Mouse (Mus musculus) liver, adult 2 months (tissue): ENCODE data around the gene Clic1. TPM values are rescaled to one million over a fixed set of nuclear protein-coding genes. Genes with fewer than 3 reads are reported as not detected.

Source experiments
- DNase-seq: peaks from one replicate; pipeline ENCODE4 v3.0.0-alpha.2; 2011; ENCODE audit warnings: low read depth, low spot score; ENCODE audit errors: extremely low read depth
- H3K27ac ChIP-seq: fragments of 200-500 bp; replicated peaks from 2 replicates; pipeline ENCODE4 v1.5.1; 2012; ENCODE audit warnings: low read depth, mild to moderate bottlenecking, control low read depth, inconsistent platforms, low read length; ENCODE audit not compliant: insufficient read depth
- H3K27me3 ChIP-seq: fragments of 200-500 bp; 2 replicates; pipeline ENCODE4 v1.6.1; 2012; ENCODE audit warnings: mild to moderate bottlenecking, moderate library complexity, low read length, inconsistent platforms; ENCODE audit not compliant: control insufficient read depth, insufficient read depth
- H3K36me3 ChIP-seq: fragments of 200-500 bp; 2 replicates; pipeline ENCODE4 v1.6.1; 2012; ENCODE audit warnings: low read length, inconsistent platforms; ENCODE audit not compliant: control insufficient read depth, insufficient read depth
- H3K4me1 ChIP-seq: fragments of 200-500 bp; 2 replicates; pipeline ENCODE4 v1.6.1; 2011; ENCODE audit warnings: low read length; ENCODE audit not compliant: control insufficient read depth, insufficient read depth
- H3K4me3 ChIP-seq: fragments of 200-500 bp; 2 replicates; pipeline ENCODE4 v1.5.1; 2011; ENCODE audit warnings: low read depth, mild to moderate bottlenecking, control low read depth, low read length, moderate library complexity; ENCODE audit not compliant: insufficient read depth
- H3K79me2 ChIP-seq: fragments of 200-500 bp; 2 replicates; pipeline ENCODE4 v1.6.1; 2012; ENCODE audit warnings: inconsistent platforms, mild to moderate bottlenecking, low read length, moderate library complexity; ENCODE audit not compliant: control insufficient read depth, insufficient read depth
- H3K9ac ChIP-seq: fragments of 200-500 bp; 2 replicates; pipeline ENCODE4 v1.6.1; 2012; ENCODE audit warnings: low read depth, mild to moderate bottlenecking, control low read depth, inconsistent platforms, low read length
- CTCF ChIP-seq: fragments of 200-500 bp; IDR thresholded peaks from 2 replicates; pipeline ENCODE4 v1.5.1; 2011; ENCODE audit warnings: low read depth, low read length, control low read depth
- POLR2A ChIP-seq: fragments of 200-500 bp; IDR thresholded peaks from 2 replicates; pipeline ENCODE4 v1.6.1; 2011; ENCODE audit warnings: low read length, control low read depth; ENCODE audit not compliant: insufficient read depth; ENCODE audit errors: extremely low read depth
- WGBS: fragments of 180-500 bp; shearing (Covaris S2); methylation state at CpG from one replicate; pipeline ENCODE4 v1.1.7; 2018; 5-methylcytosine and 5-hydroxymethylcytosine counted together
- polyA plus RNA-seq: library from polyadenylated mRNA; depleted of rRNA; stranded (reverse); fragments of >200 nt; gene quantifications from 2 replicates; pipeline ENCODE4 v1.2.3, GENCODE M21; 2012
- total RNA-seq: library from RNA; depleted of rRNA; stranded (reverse); fragments of >200 nt; gene quantifications from 2 replicates; pipeline ENCODE4 v1.2.3, GENCODE M21; 2014

Gene Clic1
- total and polyA plus RNA-seq, 2 experiments, result 16.8 to 20.3 TPM

GRCm38 (mm10) chr17:35018171-35018570 is 31.6 kb upstream of the Clic1 start:
- no peak for DNase-seq
- no peaks in the 10 kb centered on the region; the same call in 1 of the 2 replicates for H3K36me3 ChIP-seq
- H3K79me2 ChIP-seq, result no peaks in the 10 kb centered on the region
- H3K9ac ChIP-seq, result no peak overlapping the region
- no peaks in the 10 kb centered on the region for H3K27me3 ChIP-seq
- WGBS, result 81% methylated on average over 3 of the region's 3 CpGs
- H3K4me1 ChIP-seq, result no peaks in the 10 kb centered on the region
- no peak for TF ChIP-seq POLR2A
- TF ChIP-seq CTCF, result no peak
- no peak overlapping the region for H3K4me3 ChIP-seq
- no peak overlapping the region for H3K27ac ChIP-seq

GRCm38 (mm10) chr17:35019894-35020293 is 29.9 kb upstream of the Clic1 start:
- WGBS, result 91% methylated on average over 11 of the region's 11 CpGs
- no peak overlapping the region for H3K4me3 ChIP-seq
- H3K27ac ChIP-seq, result no peak overlapping the region
- no peaks in the 10 kb centered on the region for H3K36me3 ChIP-seq
- H3K27me3 ChIP-seq, result no peaks in the 10 kb centered on the region
- no peaks in the 10 kb centered on the region for H3K79me2 ChIP-seq
- no peak for TF ChIP-seq POLR2A
- H3K9ac ChIP-seq, result no peak overlapping the region
- DNase-seq, result no peak
- no peaks in the 10 kb centered on the region for H3K4me1 ChIP-seq

- no peaks in the 10 kb centered on the region for H3K27me3 ChIP-seq
- H3K36me3 ChIP-seq, result no peaks in the 10 kb centered on the region
- DNase-seq, result no peak
- H3K4me3 ChIP-seq, result no peak overlapping the region
- TF ChIP-seq CTCF, result no peak
- TF ChIP-seq POLR2A, result no peak
- H3K27ac ChIP-seq, result no peak overlapping the region
- H3K9ac ChIP-seq, result no peak overlapping the region
- 89% methylated on average over 8 of the region's 8 CpGs for WGBS
- H3K79me2 ChIP-seq, result no peaks in the 10 kb centered on the region
- H3K4me1 ChIP-seq, result no peaks in the 10 kb centered on the region
These were observed 29.2 kb upstream of the Clic1 start for GRCm38 (mm10) chr17:35020551-35020950.

GRCm38 (mm10) chr17:35021163-35021808 is 28.5 kb upstream of the Clic1 start:
- no peaks in the 10 kb centered on the region for H3K27me3 ChIP-seq
- H3K9ac ChIP-seq, result 0 out of 2 replicates have a peak overlapping the region, but pooled peaks have one; percentile 4
- peak; percentile 13 for DNase-seq
- 21% methylated on average over 17 of the region's 17 CpGs for WGBS
- no peak overlapping the region for H3K4me3 ChIP-seq
- no peaks in the 10 kb centered on the region for H3K79me2 ChIP-seq
- H3K36me3 ChIP-seq, result no peaks in the 10 kb centered on the region
- TF ChIP-seq CTCF, result peak; percentile 99
- no peak for TF ChIP-seq POLR2A
- H3K4me1 ChIP-seq, result no peaks in the 10 kb centered on the region
- peak overlapping the region; percentile 73 for H3K27ac ChIP-seq

GRCm38 (mm10) chr17:35021842-35022477 is 27.8 kb upstream of the Clic1 start:
- DNase-seq, result peak; percentile 32
- Histone ChIP-seq H3K36me3 (no peaks in the 10 kb centered on the region), H3K4me1 (no peaks in the 10 kb centered on the region), H3K27ac (peak overlapping the region; percentile 67; the same call in 1 of the 2 replicates), H3K4me3 (no peak overlapping the region), H3K79me2 (no peaks in the 10 kb centered on the region), H3K9ac (no peak overlapping the region), H3K27me3 (no peaks in the 10 kb centered on the region)
- 55% methylated on average over 6 of the region's 6 CpGs for WGBS
- TF ChIP-seq CTCF (0 out of 2 replicates have a peak, but pooled peaks have one; percentile 15), POLR2A (no peak)

- peak overlapping the region; percentile 67 for H3K27ac ChIP-seq
- no peaks in the 10 kb centered on the region for H3K4me1 ChIP-seq
These were observed 27.2 kb upstream of the Clic1 start for GRCm38 (mm10) chr17:35022541-35023060.

More at GRCm38 (mm10) chr17:35022541-35023060, 27.2 kb upstream of the Clic1 start:
- WGBS, result 90% methylated on average over 8 of the region's 8 CpGs
- no peak overlapping the region for H3K9ac ChIP-seq
- no peaks in the 10 kb centered on the region for H3K79me2 ChIP-seq
- H3K27me3 ChIP-seq, result no peaks in the 10 kb centered on the region
- no peak for TF ChIP-seq CTCF
- no peak for TF ChIP-seq POLR2A
- no peak overlapping the region for H3K4me3 ChIP-seq
- no peak for DNase-seq
- no peaks in the 10 kb centered on the region for H3K36me3 ChIP-seq
